Mouse (Mus musculus): ENCODE results near the gene Sufu. TPM values are rescaled to one million over a fixed set of nuclear protein-coding genes. Genes with fewer than 3 reads are reported as not detected.

The Sufu gene
- polyA plus RNA-seq, 1 experiment from 2014 or later = 5.7 TPM

DNA sequence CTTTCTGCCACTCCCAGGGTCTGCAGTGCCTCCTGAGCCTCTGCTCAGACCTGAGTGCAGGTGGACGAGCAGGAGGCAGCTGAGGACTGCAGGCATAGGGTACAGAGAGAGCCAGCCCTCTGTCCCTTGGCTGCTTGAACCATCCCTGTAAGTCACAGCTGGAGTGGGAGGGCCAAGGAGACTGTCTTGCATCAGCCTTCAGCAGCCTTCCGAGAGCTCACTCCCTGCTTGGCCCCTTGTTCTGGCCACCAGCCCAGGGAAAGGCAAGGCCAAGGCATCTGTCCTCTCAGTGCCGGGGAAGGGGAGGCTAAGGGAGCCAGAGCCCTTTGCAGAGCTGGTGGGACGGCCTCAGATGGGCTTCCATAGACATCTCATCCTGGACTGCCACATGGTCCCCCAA lies 81.5 kb downstream of the Sufu start:
- WGBS (ENCODE audit: insufficient replicate concordance) = 62% methylated on average over 4 of the region's 4 CpGs
- H3K27me3 ChIP-seq (ENCODE audit: control insufficient read depth, insufficient read depth, low read depth, low read length) = no peaks in the 10 kb centered on the region
- H3K4me2 ChIP-seq (ENCODE audit: low read depth, low read length) = no peak overlapping the region
- no peak overlapping the region for H3K27ac ChIP-seq (ENCODE audit: low read length)
- no peaks in the 10 kb centered on the region for H3K9me3 ChIP-seq (replicated peaks; ENCODE audit: control insufficient read depth, low read length)
- ATAC-seq (ENCODE audit: low read depth) = no peak
- no peak overlapping the region for H3K9ac ChIP-seq (ENCODE audit: low read depth, low read length)
- no peak overlapping the region for H3K4me3 ChIP-seq (ENCODE audit: low read depth, low read length)
- no peaks in the 10 kb centered on the region; the same call in 1 of the 2 replicates for H3K36me3 ChIP-seq (ENCODE audit: control insufficient read depth, insufficient read depth)
- peaks cover 22% of the 10 kb centered on the region for H3K4me1 ChIP-seq (ENCODE audit: control insufficient read depth, low read depth, low read length)

GRCm38 (mm10) chr19:46478826-46479225 lies 82.1 kb downstream of the Sufu start:
- Histone ChIP-seq H3K27me3 (ENCODE audit: control insufficient read depth, insufficient read depth, low read depth, low read length) (no peaks in the 10 kb centered on the region), H3K4me2 (ENCODE audit: low read depth, low read length) (no peak overlapping the region), H3K27ac (ENCODE audit: low read length) (no peak overlapping the region), H3K36me3 (ENCODE audit: control insufficient read depth, insufficient read depth) (no peaks in the 10 kb centered on the region; the same call in 1 of the 2 replicates), H3K4me1 (ENCODE audit: control insufficient read depth, low read depth, low read length) (peaks cover 26% of the 10 kb centered on the region), H3K9ac (ENCODE audit: low read depth, low read length) (no peak overlapping the region), H3K4me3 (ENCODE audit: low read depth, low read length) (no peak overlapping the region), H3K9me3 (replicated peaks; ENCODE audit: control insufficient read depth, low read length) (no peaks in the 10 kb centered on the region)
- 0 out of 2 replicates have a peak, but pooled peaks have one; percentile 31 for ATAC-seq (ENCODE audit: low read depth)
- 22% methylated on average over 5 of the region's 5 CpGs for WGBS (ENCODE audit: insufficient replicate concordance)

- Histone ChIP-seq H3K27me3 (ENCODE audit: control insufficient read depth, insufficient read depth, low read depth, low read length) (no peaks in the 10 kb centered on the region), H3K36me3 (ENCODE audit: control insufficient read depth, insufficient read depth) (no peaks in the 10 kb centered on the region; the same call in 1 of the 2 replicates), H3K4me3 (ENCODE audit: low read depth, low read length) (no peak overlapping the region), H3K27ac (ENCODE audit: low read length) (no peak overlapping the region), H3K4me2 (ENCODE audit: low read depth, low read length) (no peak overlapping the region), H3K4me1 (ENCODE audit: control insufficient read depth, low read depth, low read length) (peaks cover 32% of the 10 kb centered on the region), H3K9me3 (replicated peaks; ENCODE audit: control insufficient read depth, low read length) (no peaks in the 10 kb centered on the region), H3K9ac (ENCODE audit: low read depth, low read length) (no peak overlapping the region)
- ATAC-seq (ENCODE audit: low read depth) = no peak
- 53% methylated on average over 21 of the region's 21 CpGs for WGBS (ENCODE audit: insufficient replicate concordance)
Measured at GRCm38 (mm10) chr19:46479306-46480075, 82.8 kb downstream of the Sufu start.

DNA sequence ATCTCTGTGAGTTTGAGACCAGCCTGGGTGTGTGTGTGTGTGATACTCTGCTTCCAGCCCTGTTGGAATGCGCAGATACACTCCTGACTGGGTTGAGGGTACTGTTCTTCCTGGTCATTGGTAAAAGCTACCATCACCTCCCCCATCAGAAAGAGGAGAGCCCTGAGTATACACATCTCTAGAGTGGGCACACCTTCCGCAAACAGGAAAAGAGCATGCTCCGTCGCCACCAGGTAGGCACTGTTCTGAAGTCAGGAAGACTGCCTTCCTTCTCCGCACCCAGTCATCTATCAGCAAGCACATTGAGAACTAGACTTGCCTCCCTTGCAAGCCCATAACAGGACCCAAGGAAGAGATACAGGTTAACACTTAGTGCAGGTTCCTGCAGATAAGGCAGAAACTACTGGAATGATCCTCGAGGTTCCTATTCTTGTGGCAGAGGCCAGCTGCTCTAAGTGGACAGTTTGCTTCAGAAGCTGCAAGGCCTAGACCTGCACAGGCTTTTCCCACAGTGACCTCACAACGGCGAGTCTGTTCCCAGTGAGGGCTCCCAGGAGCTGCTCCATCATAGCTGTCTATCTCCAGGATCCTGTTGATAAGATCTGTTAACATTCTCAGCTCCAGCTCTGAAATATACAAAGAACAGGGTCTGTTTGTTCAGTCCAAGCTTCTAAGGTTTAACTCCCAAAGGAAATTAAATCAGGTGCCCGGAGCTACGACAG lies 84.1 kb downstream of the Sufu start:
- H3K9me3 ChIP-seq (replicated peaks; ENCODE audit: control insufficient read depth, low read length) = no peaks in the 10 kb centered on the region
- H3K27me3 ChIP-seq (ENCODE audit: control insufficient read depth, insufficient read depth, low read depth, low read length) = no peaks in the 10 kb centered on the region
- 64% methylated on average over 10 of the region's 10 CpGs for WGBS (ENCODE audit: insufficient replicate concordance)
- peaks cover 44% of the 10 kb centered on the region for H3K4me1 ChIP-seq (ENCODE audit: control insufficient read depth, low read depth, low read length)
- H3K36me3 ChIP-seq (ENCODE audit: control insufficient read depth, insufficient read depth) = no peaks in the 10 kb centered on the region
- H3K4me3 ChIP-seq (ENCODE audit: low read depth, low read length) = no peak overlapping the region
- no peak overlapping the region for H3K9ac ChIP-seq (ENCODE audit: low read depth, low read length)
- H3K4me2 ChIP-seq (ENCODE audit: low read depth, low read length) = no peak overlapping the region
- no peak for ATAC-seq (ENCODE audit: low read depth)
- no peak overlapping the region for H3K27ac ChIP-seq (ENCODE audit: low read length)

DNA sequence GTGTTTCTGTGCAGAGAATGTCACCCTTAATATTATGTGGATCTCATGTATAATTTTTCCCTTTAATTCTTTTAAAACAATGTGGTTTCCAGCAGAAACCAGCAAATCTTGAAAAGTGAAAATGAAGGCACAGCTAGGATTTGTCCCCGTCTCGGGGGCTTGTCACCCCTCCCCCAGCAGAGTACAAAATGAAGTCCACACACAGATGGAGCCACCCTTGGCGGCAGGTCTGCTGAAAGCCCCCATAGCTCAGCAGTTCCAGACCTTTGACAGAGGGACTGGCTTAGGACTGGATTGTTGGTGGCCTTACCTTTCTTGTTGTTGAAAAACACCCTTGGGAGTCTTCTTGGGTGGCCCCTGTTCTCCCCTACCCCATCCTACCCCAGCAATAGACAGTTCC lies 84.7 kb downstream of the Sufu start:
- ATAC-seq (ENCODE audit: low read depth) = no peak
- peaks cover 50% of the 10 kb centered on the region for H3K4me1 ChIP-seq (ENCODE audit: control insufficient read depth, low read depth, low read length)
- no peak overlapping the region for H3K4me3 ChIP-seq (ENCODE audit: low read depth, low read length)
- H3K36me3 ChIP-seq (ENCODE audit: control insufficient read depth, insufficient read depth) = no peaks in the 10 kb centered on the region
- no peak overlapping the region for H3K4me2 ChIP-seq (ENCODE audit: low read depth, low read length)
- 61% methylated on average over 3 of the region's 3 CpGs for WGBS (ENCODE audit: insufficient replicate concordance)
- H3K27me3 ChIP-seq (ENCODE audit: control insufficient read depth, insufficient read depth, low read depth, low read length) = no peaks in the 10 kb centered on the region
- H3K9me3 ChIP-seq (replicated peaks; ENCODE audit: control insufficient read depth, low read length) = no peaks in the 10 kb centered on the region
- H3K27ac ChIP-seq (ENCODE audit: low read length) = no peak overlapping the region
- H3K9ac ChIP-seq (ENCODE audit: low read depth, low read length) = no peak overlapping the region

GRCm38 (mm10) chr19:46481756-46482155 lies 85.1 kb downstream of the Sufu start:
- no peaks in the 10 kb centered on the region for H3K36me3 ChIP-seq (ENCODE audit: control insufficient read depth, insufficient read depth)
- H3K4me2 ChIP-seq (ENCODE audit: low read depth, low read length) = no peak overlapping the region
- peaks cover 52% of the 10 kb centered on the region for H3K4me1 ChIP-seq (ENCODE audit: control insufficient read depth, low read depth, low read length)
- no peak overlapping the region for H3K4me3 ChIP-seq (ENCODE audit: low read depth, low read length)
- no peaks in the 10 kb centered on the region for H3K27me3 ChIP-seq (ENCODE audit: control insufficient read depth, insufficient read depth, low read depth, low read length)
- H3K27ac ChIP-seq (ENCODE audit: low read length) = no peak overlapping the region
- 34% methylated on average over 4 of the region's 4 CpGs for WGBS (ENCODE audit: insufficient replicate concordance)
- no peaks in the 10 kb centered on the region for H3K9me3 ChIP-seq (replicated peaks; ENCODE audit: control insufficient read depth, low read length)
- ATAC-seq (ENCODE audit: low read depth) = no peak
- H3K9ac ChIP-seq (ENCODE audit: low read depth, low read length) = no peak overlapping the region

DNA sequence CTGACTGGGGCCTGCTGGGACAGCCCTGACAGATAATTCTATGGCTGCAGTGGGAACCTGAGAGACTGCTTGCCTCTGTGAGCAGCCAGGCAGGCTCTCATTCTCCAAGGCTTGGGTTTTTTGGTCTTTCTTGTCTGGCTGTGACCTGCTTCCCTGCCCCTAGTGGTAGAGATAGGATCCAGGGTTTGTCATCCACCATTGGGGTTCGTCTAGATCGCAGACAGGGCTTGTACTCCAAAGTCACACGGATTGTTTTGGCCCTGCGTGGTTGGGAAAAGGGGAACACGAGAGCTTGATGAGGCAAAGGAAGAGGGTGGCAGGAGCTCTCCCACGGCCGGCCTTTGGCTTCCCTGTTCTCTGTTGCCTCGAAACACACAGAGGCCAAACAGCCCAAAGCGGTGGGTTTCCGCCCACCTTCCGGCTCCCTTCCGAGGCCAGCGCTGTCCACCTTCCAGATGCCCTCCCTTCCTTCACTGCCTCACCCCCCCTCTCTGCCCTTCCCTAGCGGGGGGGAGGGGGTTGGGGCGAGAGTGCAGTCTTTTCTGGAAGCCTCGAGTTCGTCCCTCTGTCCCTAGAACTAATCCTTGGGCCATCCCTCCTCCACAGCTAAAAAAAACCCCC lies 86.3 kb downstream of the Sufu start:
- H3K4me3 ChIP-seq (ENCODE audit: low read depth, low read length) = no peak overlapping the region
- H3K4me1 ChIP-seq (ENCODE audit: control insufficient read depth, low read depth, low read length) = peaks cover 54% of the 10 kb centered on the region
- no peaks in the 10 kb centered on the region for H3K27me3 ChIP-seq (ENCODE audit: control insufficient read depth, insufficient read depth, low read depth, low read length)
- H3K9me3 ChIP-seq (replicated peaks; ENCODE audit: control insufficient read depth, low read length) = no peaks in the 10 kb centered on the region
- no peak overlapping the region for H3K27ac ChIP-seq (ENCODE audit: low read length)
- no peak overlapping the region; the same call in 1 of the 2 replicates for H3K4me2 ChIP-seq (ENCODE audit: low read depth, low read length)
- no peak overlapping the region for H3K9ac ChIP-seq (ENCODE audit: low read depth, low read length)
- WGBS (ENCODE audit: insufficient replicate concordance) = 13% methylated on average over 17 of the region's 17 CpGs
- ATAC-seq (ENCODE audit: low read depth) = no peak
- no peaks in the 10 kb centered on the region for H3K36me3 ChIP-seq (ENCODE audit: control insufficient read depth, insufficient read depth)

- Histone ChIP-seq H3K27me3 (ENCODE audit: control insufficient read depth, insufficient read depth, low read depth, low read length) (no peaks in the 10 kb centered on the region), H3K4me2 (ENCODE audit: low read depth, low read length) (no peak overlapping the region), H3K36me3 (ENCODE audit: control insufficient read depth, insufficient read depth) (no peaks in the 10 kb centered on the region), H3K4me3 (ENCODE audit: low read depth, low read length) (no peak overlapping the region), H3K9ac (ENCODE audit: low read depth, low read length) (no peak overlapping the region), H3K9me3 (replicated peaks; ENCODE audit: control insufficient read depth, low read length) (no peaks in the 10 kb centered on the region), H3K27ac (ENCODE audit: low read length) (peak overlapping the region; percentile 62; the same call in 1 of the 2 replicates), H3K4me1 (ENCODE audit: control insufficient read depth, low read depth, low read length) (peaks cover 48% of the 10 kb centered on the region)
- ATAC-seq (ENCODE audit: low read depth) = no peak
- 67% methylated on average over 15 of the region's 15 CpGs for whole genome bisulfite sequencing (ENCODE audit: insufficient replicate concordance)
Measured at GRCm38 (mm10) chr19:46483701-46484328, 87.1 kb downstream of the Sufu start.

Measured in liver, embryonic 16.5 days (tissue).